Mouse (Mus musculus) limb, embryonic 14.5 days (tissue): ENCODE measurements around the gene Procr. TPM values are rescaled to one million over a fixed set of nuclear protein-coding genes. Genes with fewer than 3 reads are reported as not detected.

ENCODE experiments used
- ATAC-seq: fragments of 200-750 bp; cut with Nextera tagmentation; 2 replicates; pipeline ENCODE4 v1.8.0; 2017; ENCODE audit warnings: low read depth, moderate number of reproducible peaks, moderate TSS enrichment; ENCODE audit not compliant: low FRiP score
- DNase-seq: peaks from one replicate; pipeline ENCODE4 v3.0.0-alpha.2; 2015; ENCODE audit warnings: low spot score
- H3K27ac ChIP-seq: fragments of 300-500 bp; sonication (generic); replicated peaks from 2 replicates; pipeline ENCODE4 v1.5.1; 2014; ENCODE audit warnings: low read depth, mild to moderate bottlenecking, low read length, moderate library complexity, mixed read lengths
- H3K27me3 ChIP-seq: fragments of 300-500 bp; sonication (generic); 2 replicates; pipeline ENCODE4 v1.6.1; 2014; ENCODE audit warnings: low read length, mixed read lengths; ENCODE audit not compliant: control insufficient read depth, insufficient read depth
- H3K36me3 ChIP-seq: fragments of 300-500 bp; sonication (generic); 2 replicates; pipeline ENCODE4 v1.6.1; 2014; ENCODE audit warnings: mild to moderate bottlenecking, low read length, moderate library complexity, mixed read lengths; ENCODE audit not compliant: control insufficient read depth, insufficient read depth
- H3K4me1 ChIP-seq: fragments of 300-500 bp; sonication (generic); 2 replicates; pipeline ENCODE4 v1.6.1; 2014; ENCODE audit warnings: antibody characterized with exemption, low read length, mixed read lengths; ENCODE audit not compliant: control insufficient read depth, insufficient read depth
- H3K4me2 ChIP-seq: fragments of 300-500 bp; sonication (generic); replicated peaks from 2 replicates; pipeline ENCODE4 v1.6.1; 2014; ENCODE audit warnings: low read depth, mild to moderate bottlenecking, low read length, moderate library complexity; ENCODE audit not compliant: severe bottlenecking
- H3K4me3 ChIP-seq: fragments of 300-500 bp; sonication (generic); replicated peaks from 2 replicates; pipeline ENCODE4 v1.5.1; 2014; ENCODE audit warnings: low read length
- H3K9ac ChIP-seq: fragments of 300-500 bp; sonication (generic); 2 replicates; pipeline ENCODE4 v1.6.1; 2014; ENCODE audit warnings: mild to moderate bottlenecking, low read depth, low read length, moderate library complexity; ENCODE audit not compliant: severe bottlenecking
- H3K9me3 ChIP-seq: fragments of 300-500 bp; sonication (generic); 2 replicates; pipeline ENCODE4 v1.6.1; 2016; ENCODE audit warnings: low read length; ENCODE audit not compliant: control insufficient read depth
- POLR2A ChIP-seq: fragments of 200-500 bp; IDR thresholded peaks from 2 replicates; pipeline ENCODE4 v1.8.0; 2012; ENCODE audit warnings: inconsistent platforms, mild to moderate bottlenecking, moderate library complexity, borderline replicate concordance; ENCODE audit not compliant: insufficient read depth, insufficient read length; ENCODE audit errors: extremely low read depth
- WGBS: fragments of 180-500 bp; shearing (Covaris S2); extraction: QIAGEN DNeasy Blood & Tissue Kit; methylation state at CpG from one replicate; pipeline ENCODE4 v1.1.7; 2014; 5-methylcytosine and 5-hydroxymethylcytosine counted together
- polyA plus RNA-seq, 2 experiments: library from polyadenylated mRNA; depleted of rRNA in 1 of 2; stranded (reverse) in 1 of 2; unstranded in 1 of 2; fragments of >200 nt; fragmentation: Nextera tagmentation in 1 of 2; extraction: Ambion mirVana in 1 of 2; gene quantifications; 2 replicates each; pipeline versions ENCODE4 v1.2.1 to v1.2.3; 2012 to 2014

Procr gene
- polyA plus RNA-seq, 2 experiments: 4.3 to 8.2 TPM

DNA sequence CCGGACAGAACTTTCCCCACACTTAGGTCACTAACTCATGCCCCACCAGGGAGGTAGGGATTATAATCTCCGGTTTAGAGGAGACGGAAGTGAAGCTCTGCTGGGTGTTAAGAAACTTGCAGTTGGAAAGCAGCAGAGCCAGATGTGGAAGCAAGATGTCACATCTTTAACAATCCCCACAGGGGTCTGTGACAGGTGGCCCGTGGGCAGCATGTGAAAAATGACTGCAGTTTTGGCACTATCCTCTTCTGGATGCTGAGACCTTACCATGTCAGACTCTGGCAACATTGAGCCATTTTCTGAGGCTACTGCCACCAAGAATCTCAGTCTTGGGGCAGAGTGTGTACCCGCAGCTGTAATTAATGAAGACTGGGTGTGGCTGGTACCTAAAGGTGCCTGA lies 53.1 kb downstream of the Procr start:
- Histone ChIP-seq H3K36me3 (no peaks in the 10 kb centered on the region), H3K9ac (no peak overlapping the region), H3K9me3 (no peaks in the 10 kb centered on the region), H3K27me3 (no peaks in the 10 kb centered on the region), H3K27ac (no peak overlapping the region), H3K4me2 (no peak overlapping the region), H3K4me1 (no peaks in the 10 kb centered on the region), H3K4me3 (no peak overlapping the region)
- no peak for TF ChIP-seq POLR2A
- DNase-seq (no peak), ATAC-seq (no peak)
- 62% methylated on average over 5 of the region's 5 CpGs for WGBS

Other genes starting within 250 kb of the Procr start
- 13.3 and 14.8 TPM in 2 replicates for gene Acss2, start 233.2 kb upstream of the Procr start, polyA plus RNA-seq (2012; rRNA removed)
- 15.0 and 15.8 TPM in 2 replicates for gene Acss2, start 233.2 kb upstream of the Procr start, polyA plus RNA-seq (2014; fragmentation: Nextera tagmentation; extraction: Ambion mirVana)
- 18.0 and 32.5 TPM in 2 replicates for gene Ggt7, start 232.9 kb upstream of the Procr start, polyA plus RNA-seq (2012; rRNA removed)
- 3.7 and 4.4 TPM in 2 replicates for gene Ggt7, start 232.9 kb upstream of the Procr start, polyA plus RNA-seq (2014; fragmentation: Nextera tagmentation; extraction: Ambion mirVana)
- gene Gss, start 158.3 kb upstream of the Procr start, polyA plus RNA-seq (2012; rRNA removed): 16.3 and 21.3 TPM in 2 replicates
- gene Gss, start 158.3 kb upstream of the Procr start, polyA plus RNA-seq (2014; fragmentation: Nextera tagmentation; extraction: Ambion mirVana): 24.9 and 28.7 TPM in 2 replicates
- gene Myh7b, start 139.9 kb upstream of the Procr start, polyA plus RNA-seq (2012; rRNA removed): 21.9 and 27.0 TPM in 2 replicates
- 3.6 and 5.0 TPM in 2 replicates for gene Myh7b, start 139.9 kb upstream of the Procr start, polyA plus RNA-seq (2014; fragmentation: Nextera tagmentation; extraction: Ambion mirVana)
- gene Trpc4ap, start 58.7 kb upstream of the Procr start, polyA plus RNA-seq (2012; rRNA removed): 166 and 196 TPM in 2 replicates
- 140 and 153 TPM in 2 replicates for gene Trpc4ap, start 58.7 kb upstream of the Procr start, polyA plus RNA-seq (2014; fragmentation: Nextera tagmentation; extraction: Ambion mirVana)
- gene Edem2, start 21.6 kb upstream of the Procr start, polyA plus RNA-seq (2012; rRNA removed): 36.1 and 38.5 TPM in 2 replicates
- gene Edem2, start 21.6 kb upstream of the Procr start, polyA plus RNA-seq (2014; fragmentation: Nextera tagmentation; extraction: Ambion mirVana): 31.3 and 35.0 TPM in 2 replicates
- not detected in 2 replicates for gene Gm17581, start 15.3 kb upstream of the Procr start, polyA plus RNA-seq (2012; rRNA removed)
- gene Gm17581, start 15.3 kb upstream of the Procr start, polyA plus RNA-seq (2014; fragmentation: Nextera tagmentation; extraction: Ambion mirVana): not detected in 2 replicates
- 0.30 and 0.44 TPM in 2 replicates for gene Mmp24, start 24.2 kb downstream of the Procr start, polyA plus RNA-seq (2012; rRNA removed)
- 0.04 and 0.07 TPM in 2 replicates for gene Mmp24, start 24.2 kb downstream of the Procr start, polyA plus RNA-seq (2014; fragmentation: Nextera tagmentation; extraction: Ambion mirVana)
- 20.6 and 22.2 TPM in 2 replicates for gene BC029722, start 68.3 kb downstream of the Procr start, polyA plus RNA-seq (2012; rRNA removed)
- gene BC029722, start 68.3 kb downstream of the Procr start, polyA plus RNA-seq (2014; fragmentation: Nextera tagmentation; extraction: Ambion mirVana): 12.1 and 14.1 TPM in 2 replicates
- 95.8 and 98.7 TPM in 2 replicates for gene Eif6, start 75.8 kb downstream of the Procr start, polyA plus RNA-seq (2012; rRNA removed)
- 170 and 174 TPM in 2 replicates for gene Eif6, start 75.8 kb downstream of the Procr start, polyA plus RNA-seq (2014; fragmentation: Nextera tagmentation; extraction: Ambion mirVana)
- gene Fam83c, start 83.7 kb downstream of the Procr start, polyA plus RNA-seq (2012; rRNA removed): 1.5 and 2.0 TPM in 2 replicates
- gene Fam83c, start 83.7 kb downstream of the Procr start, polyA plus RNA-seq (2014; fragmentation: Nextera tagmentation; extraction: Ambion mirVana): 1.4 and 2.1 TPM in 2 replicates
- 32.6 and 42.1 TPM in 2 replicates for gene Uqcc1, start 179.2 kb downstream of the Procr start, polyA plus RNA-seq (2012; rRNA removed)
- 57.2 and 58.5 TPM in 2 replicates for gene Uqcc1, start 179.2 kb downstream of the Procr start, polyA plus RNA-seq (2014; fragmentation: Nextera tagmentation; extraction: Ambion mirVana)
- gene Gm15557, start 189.6 kb downstream of the Procr start, polyA plus RNA-seq (2012; rRNA removed): 0.13 TPM in 1 of 2 replicates, not detected in the other
- gene Gm15557, start 189.6 kb downstream of the Procr start, polyA plus RNA-seq (2014; fragmentation: Nextera tagmentation; extraction: Ambion mirVana): 0.17 and 0.18 TPM in 2 replicates
- gene Gdf5, start 194.2 kb downstream of the Procr start, polyA plus RNA-seq (2012; rRNA removed): 40.9 and 58.7 TPM in 2 replicates
- gene Gdf5, start 194.2 kb downstream of the Procr start, polyA plus RNA-seq (2014; fragmentation: Nextera tagmentation; extraction: Ambion mirVana): 64.8 and 87.0 TPM in 2 replicates
- 24.5 and 31.3 TPM in 2 replicates for gene Cep250, start 205.3 kb downstream of the Procr start, polyA plus RNA-seq (2012; rRNA removed)
- gene Cep250, start 205.3 kb downstream of the Procr start, polyA plus RNA-seq (2014; fragmentation: Nextera tagmentation; extraction: Ambion mirVana): 19.4 and 20.1 TPM in 2 replicates